Mouse (Mus musculus): Measurements from ENCODE around the gene Wrnip1. TPM values are rescaled to one million over a fixed set of nuclear protein-coding genes. Genes with fewer than 3 reads are reported as not detected.

Wrnip1 gene
- polyA plus RNA-seq, 1 experiment from 2014 or later = 28.1 TPM

GRCm38 (mm10) chr13:32839314-32839713 is 37.5 kb downstream of the Wrnip1 start:
- Histone ChIP-seq H3K4me2 (replicated peaks) (no peak overlapping the region), H3K27ac (no peak overlapping the region), H3K4me1 (replicated peaks) (no peaks in the 10 kb centered on the region), H3K9me3 (no peaks in the 10 kb centered on the region), H3K36me3 (no peaks in the 10 kb centered on the region), H3K9ac (replicated peaks) (no peak overlapping the region), H3K4me3 (replicated peaks) (no peak overlapping the region), H3K27me3 (no peaks in the 10 kb centered on the region)
- no peak for ATAC-seq
- WGBS = 48% methylated on average over 1 of the region's 1 CpGs

- no peaks in the 10 kb centered on the region for H3K9me3 ChIP-seq
- H3K36me3 ChIP-seq = no peaks in the 10 kb centered on the region
- 95% methylated on average over 3 of the region's 3 CpGs for WGBS
- no peak overlapping the region for H3K27ac ChIP-seq
- no peak overlapping the region for H3K9ac ChIP-seq (replicated peaks)
- no peak overlapping the region for H3K4me3 ChIP-seq (replicated peaks)
- H3K4me2 ChIP-seq (replicated peaks) = no peak overlapping the region
- no peaks in the 10 kb centered on the region for H3K4me1 ChIP-seq (replicated peaks)
- H3K27me3 ChIP-seq = no peaks in the 10 kb centered on the region; the same call in 1 of the 2 replicates
- ATAC-seq = no peak
Observed at GRCm38 (mm10) chr13:32841349-32841748, 39.5 kb downstream of the Wrnip1 start.

GRCm38 (mm10) chr13:32846221-32846620 is 44.4 kb downstream of the Wrnip1 start:
- no peak for ATAC-seq
- Histone ChIP-seq H3K4me1 (replicated peaks) (no peaks in the 10 kb centered on the region), H3K4me3 (replicated peaks) (no peak overlapping the region), H3K27me3 (peaks cover 22% of the 10 kb centered on the region), H3K36me3 (no peaks in the 10 kb centered on the region), H3K4me2 (replicated peaks) (no peak overlapping the region), H3K9ac (replicated peaks) (no peak overlapping the region), H3K27ac (no peak overlapping the region), H3K9me3 (no peaks in the 10 kb centered on the region)

GRCm38 (mm10) chr13:32849092-32849491 is 47.3 kb downstream of the Wrnip1 start:
- WGBS = 86% methylated on average over 4 of the region's 4 CpGs
- no peaks in the 10 kb centered on the region for H3K9me3 ChIP-seq
- H3K4me1 ChIP-seq (replicated peaks) = peaks cover 10% of the 10 kb centered on the region
- ATAC-seq = no peak
- H3K36me3 ChIP-seq = no peaks in the 10 kb centered on the region
- H3K4me2 ChIP-seq (replicated peaks) = no peak overlapping the region
- H3K27ac ChIP-seq = no peak overlapping the region
- no peak overlapping the region for H3K9ac ChIP-seq (replicated peaks)
- H3K27me3 ChIP-seq = peaks cover 27% of the 10 kb centered on the region
- no peak overlapping the region for H3K4me3 ChIP-seq (replicated peaks)

GRCm38 (mm10) chr13:32849531-32850123 is 47.8 kb downstream of the Wrnip1 start:
- Histone ChIP-seq H3K4me2 (replicated peaks) (no peak overlapping the region), H3K4me1 (replicated peaks) (peaks cover 10% of the 10 kb centered on the region), H3K4me3 (replicated peaks) (no peak overlapping the region), H3K9me3 (no peaks in the 10 kb centered on the region), H3K27ac (no peak overlapping the region), H3K27me3 (peaks cover 30% of the 10 kb centered on the region), H3K36me3 (no peaks in the 10 kb centered on the region), H3K9ac (replicated peaks) (no peak overlapping the region)
- ATAC-seq = no peak

- no peak for ATAC-seq
- H3K9me3 ChIP-seq = no peaks in the 10 kb centered on the region
- no peak overlapping the region for H3K4me3 ChIP-seq (replicated peaks)
- H3K36me3 ChIP-seq = no peaks in the 10 kb centered on the region
- H3K4me2 ChIP-seq (replicated peaks) = no peak overlapping the region
- 69% methylated on average over 1 of the region's 1 CpGs for WGBS
- no peak overlapping the region for H3K27ac ChIP-seq
- no peak overlapping the region for H3K9ac ChIP-seq (replicated peaks)
- peaks cover 10% of the 10 kb centered on the region for H3K4me1 ChIP-seq (replicated peaks)
- H3K27me3 ChIP-seq = peaks cover 34% of the 10 kb centered on the region
Observed at GRCm38 (mm10) chr13:32850156-32850555, 48.3 kb downstream of the Wrnip1 start.

- Histone ChIP-seq H3K4me3 (replicated peaks) (no peak within 1 kb of the TSS), H3K9me3 (no peaks in the 10 kb centered on the region), H3K4me2 (replicated peaks) (no peak within 1 kb of the TSS), H3K27me3 (peaks cover 34% of the 10 kb centered on the region), H3K9ac (replicated peaks) (no peak within 1 kb of the TSS), H3K27ac (no peak within 1 kb of the TSS), H3K36me3 (no peaks in the 10 kb centered on the region), H3K4me1 (replicated peaks) (peaks cover 10% of the 10 kb centered on the region)
- ATAC-seq = no peak
- 71% methylated on average over 10 of the region's 10 CpGs for WGBS
Observed at GRCm38 (mm10) chr13:32850668-32851404, 49.0 kb downstream of the Wrnip1 start, which contains the start of gene Serpinb1a. TSS of gene Serpinb1a (minus strand) at chr13:32851185.

- H3K9ac ChIP-seq (replicated peaks) = no peak overlapping the region
- H3K27ac ChIP-seq = no peak overlapping the region
- H3K27me3 ChIP-seq = peaks cover 44% of the 10 kb centered on the region
- no peak overlapping the region for H3K4me2 ChIP-seq (replicated peaks)
- 10% methylated on average over 7 of the region's 7 CpGs for WGBS
- ATAC-seq = peak; percentile 54; the same call in 1 of the 2 replicates
- no peak overlapping the region for H3K4me3 ChIP-seq (replicated peaks)
- H3K36me3 ChIP-seq = no peaks in the 10 kb centered on the region
- H3K9me3 ChIP-seq = no peaks in the 10 kb centered on the region
- H3K4me1 ChIP-seq (replicated peaks) = peaks cover 10% of the 10 kb centered on the region
Observed at GRCm38 (mm10) chr13:32851967-32852366, 50.1 kb downstream of the Wrnip1 start.

- 77% methylated on average over 4 of the region's 4 CpGs for WGBS
- peaks cover 10% of the 10 kb centered on the region for H3K4me1 ChIP-seq (replicated peaks)
- H3K4me2 ChIP-seq (replicated peaks) = no peak overlapping the region
- H3K27me3 ChIP-seq = peaks cover 47% of the 10 kb centered on the region
- no peak overlapping the region for H3K27ac ChIP-seq
- H3K9ac ChIP-seq (replicated peaks) = no peak overlapping the region
- H3K36me3 ChIP-seq = no peaks in the 10 kb centered on the region
- no peak overlapping the region for H3K4me3 ChIP-seq (replicated peaks)
- ATAC-seq = peak; percentile 41
- H3K9me3 ChIP-seq = no peaks in the 10 kb centered on the region
Observed at GRCm38 (mm10) chr13:32852539-32852938, 50.7 kb downstream of the Wrnip1 start.

GRCm38 (mm10) chr13:32853073-32853472 is 51.2 kb downstream of the Wrnip1 start:
- Histone ChIP-seq H3K9ac (replicated peaks) (no peak overlapping the region), H3K9me3 (no peaks in the 10 kb centered on the region), H3K4me1 (replicated peaks) (peaks cover 10% of the 10 kb centered on the region), H3K27me3 (peaks cover 52% of the 10 kb centered on the region), H3K4me2 (replicated peaks) (no peak overlapping the region), H3K27ac (no peak overlapping the region), H3K4me3 (replicated peaks) (no peak overlapping the region), H3K36me3 (no peaks in the 10 kb centered on the region)
- 24% methylated on average over 2 of the region's 2 CpGs for WGBS
- ATAC-seq = peak; percentile 92

- Histone ChIP-seq H3K36me3 (no peaks in the 10 kb centered on the region), H3K4me2 (replicated peaks) (no peak overlapping the region), H3K27ac (no peak overlapping the region), H3K4me1 (replicated peaks) (no peaks in the 10 kb centered on the region), H3K9ac (replicated peaks) (no peak overlapping the region), H3K4me3 (replicated peaks) (no peak overlapping the region), H3K27me3 (peaks cover 48% of the 10 kb centered on the region), H3K9me3 (no peaks in the 10 kb centered on the region)
- WGBS = 84% methylated on average over 3 of the region's 3 CpGs
- no peak for ATAC-seq
Observed at GRCm38 (mm10) chr13:32860821-32861220, 59.0 kb downstream of the Wrnip1 start.

- Histone ChIP-seq H3K27ac (no peak overlapping the region), H3K9ac (replicated peaks) (no peak overlapping the region), H3K27me3 (peaks cover 33% of the 10 kb centered on the region), H3K36me3 (no peaks in the 10 kb centered on the region), H3K9me3 (no peaks in the 10 kb centered on the region), H3K4me3 (replicated peaks) (no peak overlapping the region), H3K4me1 (replicated peaks) (0 out of 2 replicates have a peak, but pooled peaks cover 5% of the 10 kb centered on the region), H3K4me2 (replicated peaks) (no peak overlapping the region)
- no peak for ATAC-seq
Observed at GRCm38 (mm10) chr13:32863456-32863855, 61.6 kb downstream of the Wrnip1 start.

Measured in midbrain, embryonic 13.5 days (tissue).